Mouse (Mus musculus) kidney, adult 2 months (tissue): Measurements from ENCODE around the gene Col4a2. TPM values are rescaled to one million over a fixed set of nuclear protein-coding genes. Genes with fewer than 3 reads are reported as not detected.

Experiments used
- DNase-seq: peaks from one replicate; pipeline ENCODE4 v3.0.0; 2021
- H3K27ac ChIP-seq: fragments of 200-500 bp; 2 replicates; pipeline ENCODE4 v1.5.1; 2012; ENCODE audit warnings: low read depth, low read length, control low read depth, inconsistent platforms; ENCODE audit not compliant: insufficient read depth
- H3K27me3 ChIP-seq: fragments of 200-500 bp; replicated peaks from 2 replicates; pipeline ENCODE4 v1.6.1; 2012; ENCODE audit warnings: mild to moderate bottlenecking, moderate library complexity, low read length, inconsistent platforms; ENCODE audit not compliant: control insufficient read depth, insufficient read depth
- H3K36me3 ChIP-seq: fragments of 200-500 bp; 2 replicates; pipeline ENCODE4 v1.6.1; 2012; ENCODE audit warnings: mild to moderate bottlenecking, moderate library complexity, low read length, inconsistent platforms; ENCODE audit not compliant: control insufficient read depth, insufficient read depth
- H3K4me1 ChIP-seq: fragments of 200-500 bp; 2 replicates; pipeline ENCODE4 v1.6.1; 2011; ENCODE audit warnings: low read length; ENCODE audit not compliant: control insufficient read depth, insufficient read depth
- H3K4me3 ChIP-seq: fragments of 200-500 bp; 2 replicates; pipeline ENCODE4 v1.5.1; 2011; ENCODE audit warnings: mild to moderate bottlenecking, low read depth, low read length, control low read depth; ENCODE audit not compliant: insufficient read depth
- CTCF ChIP-seq: fragments of 200-500 bp; conservative IDR thresholded peaks from 2 replicates; pipeline ENCODE4 v1.5.1; 2011; ENCODE audit warnings: low read depth, mild to moderate bottlenecking, control low read depth, low read length, moderate library complexity, mixed read lengths; ENCODE audit not compliant: insufficient read depth, insufficient read length
- POLR2A ChIP-seq: fragments of 200-500 bp; IDR thresholded peaks from one replicate; pipeline ENCODE4 v1.6.1; 2011; ENCODE audit warnings: low read depth, low read length, control low read depth
- WGBS: fragments of 180-500 bp; shearing (Covaris S2); methylation state at CpG from one replicate; pipeline ENCODE4 v1.1.7; 2018; 5-methylcytosine and 5-hydroxymethylcytosine counted together
- polyA plus RNA-seq: library from polyadenylated mRNA; depleted of rRNA; stranded (reverse); fragments of >200 nt; gene quantifications from 2 replicates; pipeline ENCODE4 v1.2.3, GENCODE M21; 2012

Gene Col4a2
- polyA plus RNA-seq, 1 experiment, result 75.6 TPM

- H3K27ac ChIP-seq, result peak overlapping the region; percentile 98
- peak; percentile 85 for DNase-seq
Observed at GRCm38 (mm10) chr8:11459016-11459415, 146.4 kb downstream of the Col4a2 start.

GRCm38 (mm10) chr8:11460934-11461333, 148.3 kb downstream of the Col4a2 start:
- Histone ChIP-seq H3K27me3 (no peaks in the 10 kb centered on the region), H3K4me1 (peaks cover 72% of the 10 kb centered on the region), H3K27ac (peak overlapping the region; percentile 38; the same call in 1 of the 2 replicates), H3K36me3 (no peaks in the 10 kb centered on the region), H3K4me3 (no peak overlapping the region)
- WGBS, result 7% methylated on average over 2 of the region's 2 CpGs
- DNase-seq, result peak; percentile 72
- no peak for TF ChIP-seq POLR2A
- TF ChIP-seq CTCF, result no peak

More at GRCm38 (mm10) chr8:11459016-11459415, 146.4 kb downstream of the Col4a2 start:
- H3K4me3 ChIP-seq, result no peak overlapping the region
- 15% methylated on average over 5 of the region's 5 CpGs for WGBS
- H3K36me3 ChIP-seq, result no peaks in the 10 kb centered on the region
- peaks cover 62% of the 10 kb centered on the region for H3K4me1 ChIP-seq
- no peaks in the 10 kb centered on the region for H3K27me3 ChIP-seq
- TF ChIP-seq POLR2A, result no peak
- TF ChIP-seq CTCF, result no peak

DNA sequence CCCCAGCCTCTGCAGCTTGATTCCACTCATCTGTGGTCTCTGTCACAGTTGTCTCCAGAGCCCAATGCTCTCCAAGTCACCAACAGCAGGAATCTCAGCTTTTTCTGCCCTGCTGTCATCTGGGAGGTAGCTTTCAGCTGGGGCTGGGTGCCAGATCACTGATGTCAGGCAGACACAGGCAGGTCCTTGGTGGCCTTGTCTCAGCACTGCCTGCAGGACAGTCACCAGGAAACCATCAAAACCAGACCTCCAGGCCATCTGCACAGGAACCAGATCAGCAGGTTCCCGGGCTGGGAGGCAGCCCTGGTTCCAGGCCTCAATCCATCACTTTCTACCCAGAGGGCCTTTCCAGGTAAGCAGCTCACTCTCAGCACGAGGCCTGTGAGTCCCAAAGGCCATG, 149.2 kb downstream of the Col4a2 start:
- 0 out of 2 replicates have a peak overlapping the region, but pooled peaks have one; percentile 15 for H3K27ac ChIP-seq
- no peaks in the 10 kb centered on the region for H3K27me3 ChIP-seq
- TF ChIP-seq CTCF (no peak), POLR2A (no peak)
- DNase-seq, result peak; percentile 34
- H3K36me3 ChIP-seq, result no peaks in the 10 kb centered on the region
- no peak overlapping the region for H3K4me3 ChIP-seq
- peaks cover 71% of the 10 kb centered on the region for H3K4me1 ChIP-seq
- WGBS, result 40% methylated on average over 2 of the region's 2 CpGs

DNA sequence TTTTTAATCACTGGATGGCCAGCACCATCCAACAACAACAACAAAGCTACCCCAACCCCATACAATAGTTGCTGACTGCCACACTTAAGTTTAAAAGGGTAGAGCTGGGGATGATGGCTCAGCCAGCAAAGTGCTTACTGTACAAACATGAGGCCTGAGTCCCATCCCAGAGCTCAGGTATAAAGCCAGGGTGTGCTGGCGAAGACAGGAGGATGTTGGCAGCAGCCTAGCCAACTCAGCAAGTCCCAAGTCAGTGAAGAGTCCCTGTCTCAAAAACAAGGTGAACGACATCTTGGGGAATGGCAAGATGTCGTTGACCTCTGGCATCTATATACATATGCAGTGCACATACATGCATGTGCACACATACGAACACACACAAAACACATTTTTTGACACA, 150.0 kb downstream of the Col4a2 start:
- peak; percentile 58 for DNase-seq
- TF ChIP-seq POLR2A (no peak), CTCF (no peak)
- Histone ChIP-seq H3K27ac (peak overlapping the region; percentile 53), H3K27me3 (no peaks in the 10 kb centered on the region), H3K4me3 (no peak overlapping the region), H3K4me1 (peaks cover 66% of the 10 kb centered on the region), H3K36me3 (peaks cover 2% of the 10 kb centered on the region; the same call in 1 of the 2 replicates)
- 78% methylated on average over 4 of the region's 4 CpGs for WGBS

GRCm38 (mm10) chr8:11463541-11463888, 150.9 kb downstream of the Col4a2 start:
- Histone ChIP-seq H3K27ac (peak overlapping the region; percentile 82), H3K36me3 (peaks cover 2% of the 10 kb centered on the region; the same call in 1 of the 2 replicates), H3K4me3 (no peak overlapping the region), H3K4me1 (peaks cover 57% of the 10 kb centered on the region), H3K27me3 (no peaks in the 10 kb centered on the region)
- no peak for TF ChIP-seq CTCF
- TF ChIP-seq POLR2A, result no peak
- 61% methylated on average over 2 of the region's 2 CpGs for WGBS
- DNase-seq, result no peak

DNA sequence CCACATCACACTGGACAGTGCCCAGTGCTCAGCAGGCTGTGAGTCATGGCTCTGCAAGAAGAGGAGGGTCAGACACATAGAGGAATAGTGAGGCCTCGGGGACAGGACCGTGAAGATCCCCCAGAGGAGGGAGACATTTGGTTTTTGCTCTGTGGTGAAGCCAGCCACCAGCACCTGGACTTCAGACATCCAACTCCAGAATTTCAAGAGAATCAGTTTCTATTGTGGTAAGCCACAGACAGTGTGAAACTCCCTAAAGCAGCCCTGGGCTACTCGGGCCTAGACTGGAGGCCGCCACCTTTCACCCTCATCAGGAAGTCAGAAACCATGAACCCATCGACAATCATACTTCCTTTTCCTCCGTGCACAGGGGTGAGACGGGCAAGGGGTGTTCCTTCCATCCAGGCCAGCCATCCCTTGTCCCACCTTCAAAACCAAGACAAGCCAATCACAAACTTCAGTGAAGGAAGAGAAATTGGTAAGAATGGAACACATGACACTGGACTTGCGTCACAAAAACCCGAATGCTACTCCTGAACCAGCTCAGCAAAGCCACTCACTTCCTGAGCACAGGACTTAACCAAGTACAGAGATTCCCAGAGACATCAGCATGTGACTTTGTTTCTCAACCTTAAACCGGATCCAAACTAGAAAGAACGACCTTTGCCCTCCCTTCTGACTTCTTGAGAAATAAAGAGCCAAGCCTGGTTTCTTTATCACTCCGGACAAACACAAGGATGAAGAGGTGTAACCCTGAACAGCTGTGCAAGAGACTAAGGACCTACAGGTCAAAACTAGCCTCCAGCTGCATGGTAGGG, 151.5 kb downstream of the Col4a2 start:
- H3K4me1 ChIP-seq, result peaks cover 51% of the 10 kb centered on the region

GRCm38 (mm10) chr8:11464707-11464964, 152.0 kb downstream of the Col4a2 start:
- no peak for DNase-seq
- 39% methylated on average over 3 of the region's 3 CpGs for WGBS
- peaks cover 51% of the 10 kb centered on the region for H3K4me1 ChIP-seq
- H3K36me3 ChIP-seq, result peaks cover 2% of the 10 kb centered on the region; the same call in 1 of the 2 replicates
- no peak overlapping the region for H3K4me3 ChIP-seq
- TF ChIP-seq POLR2A (no peak), CTCF (no peak)
- peak overlapping the region; percentile 82 for H3K27ac ChIP-seq
- H3K27me3 ChIP-seq, result no peaks in the 10 kb centered on the region

More for the DNA sequence above, 151.5 kb downstream of the Col4a2 start:
- TF ChIP-seq POLR2A, result no peak
- no peak for TF ChIP-seq CTCF
- no peak overlapping the region for H3K4me3 ChIP-seq
- no peaks in the 10 kb centered on the region for H3K27me3 ChIP-seq
- H3K36me3 ChIP-seq, result peaks cover 2% of the 10 kb centered on the region; the same call in 1 of the 2 replicates
- peak; percentile 86 for DNase-seq
- H3K27ac ChIP-seq, result peak overlapping the region; percentile 82
- WGBS, result 32% methylated on average over 12 of the region's 12 CpGs
